Mouse (Mus musculus) 3T3-L1 (cell line): ENCODE measurements at regions not wholly inside any gene's neighbourhood (a gene's known extent, or its start where the extent isn't known, plus 50 kb on each side); places are given as distances from the start of the nearest gene placed in this dataset.

Experiments used
- DNase-seq: peaks from one replicate; pipeline ENCODE4 v3.0.0-alpha.2; 2015; ENCODE audit warnings: low read depth, low spot score

DNA sequence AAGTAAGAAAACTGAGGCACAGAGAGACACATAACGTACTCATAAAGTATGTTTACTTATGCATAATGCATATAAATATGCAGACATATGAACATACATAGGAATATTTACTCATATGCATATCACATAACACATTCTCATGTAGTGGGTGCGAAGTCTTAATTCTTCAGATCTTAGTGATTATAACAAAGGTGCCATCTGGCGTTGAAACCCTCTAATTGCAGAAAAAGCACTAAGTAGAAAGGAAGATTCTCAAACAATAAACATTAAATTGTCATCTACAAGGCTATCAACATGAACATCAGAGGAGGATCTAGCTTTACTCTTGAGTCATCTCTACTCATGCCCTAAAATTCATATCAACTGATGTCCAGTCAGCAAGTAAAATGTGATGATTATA, 314.2 kb upstream of the 2610301B20Rik start:
- no peak for DNase-seq

DNA sequence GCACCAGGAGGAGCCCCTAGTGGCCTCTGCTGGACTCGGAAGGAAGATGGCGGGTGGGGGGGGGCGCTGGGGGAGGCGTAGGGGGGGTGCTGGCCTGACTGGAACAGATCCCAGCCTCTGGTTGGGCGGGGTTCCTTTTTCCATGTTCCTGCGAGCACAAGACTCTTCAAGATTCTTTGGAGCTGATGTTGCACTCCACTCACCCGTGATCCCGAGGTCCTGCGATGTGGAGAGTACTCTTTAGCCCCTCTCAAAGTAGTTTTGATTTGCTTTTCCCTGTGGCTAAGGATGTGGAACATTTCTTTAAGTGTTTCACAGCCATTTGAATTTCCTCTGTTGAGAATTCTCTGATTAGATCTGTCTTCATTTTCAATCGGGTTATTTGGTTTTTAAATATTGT, 269.8 kb upstream of the 2610301B20Rik start:
- no peak for DNase-seq

DNA sequence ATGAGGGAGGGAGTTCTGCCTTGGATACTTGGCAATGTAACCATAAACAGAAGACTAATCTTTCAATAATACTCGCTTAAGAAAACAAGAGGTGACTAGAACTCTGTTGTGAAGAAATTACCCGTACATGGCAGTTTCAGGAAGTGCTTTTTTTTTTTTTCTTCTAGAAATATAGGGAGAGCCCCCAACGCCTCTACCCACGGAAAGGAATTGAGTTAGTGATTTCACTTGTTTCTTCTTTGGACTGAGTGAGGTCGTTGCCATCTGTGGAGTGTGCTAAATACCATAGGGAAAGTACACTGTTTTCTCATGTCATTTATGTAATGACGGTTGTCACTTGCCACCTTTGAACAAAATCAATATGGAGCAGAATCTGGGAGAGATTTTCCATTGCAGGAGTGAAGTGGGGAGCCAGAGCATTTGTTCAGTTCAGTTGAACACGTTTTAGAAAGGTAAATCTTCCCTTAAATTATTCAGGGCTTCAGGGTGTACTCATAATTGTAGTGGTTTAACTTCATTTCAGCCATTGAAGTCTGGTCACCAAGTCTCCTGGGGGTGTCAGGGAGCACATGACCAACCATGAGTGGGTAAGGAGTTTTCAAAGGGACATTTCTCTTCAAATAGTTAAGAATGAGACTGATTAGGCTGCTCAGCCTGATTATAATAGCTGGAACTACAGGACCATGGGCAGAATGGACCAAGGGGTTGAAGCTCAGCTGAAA, 266.3 kb upstream of the 2610301B20Rik start:
- DNase-seq = no peak

DNA sequence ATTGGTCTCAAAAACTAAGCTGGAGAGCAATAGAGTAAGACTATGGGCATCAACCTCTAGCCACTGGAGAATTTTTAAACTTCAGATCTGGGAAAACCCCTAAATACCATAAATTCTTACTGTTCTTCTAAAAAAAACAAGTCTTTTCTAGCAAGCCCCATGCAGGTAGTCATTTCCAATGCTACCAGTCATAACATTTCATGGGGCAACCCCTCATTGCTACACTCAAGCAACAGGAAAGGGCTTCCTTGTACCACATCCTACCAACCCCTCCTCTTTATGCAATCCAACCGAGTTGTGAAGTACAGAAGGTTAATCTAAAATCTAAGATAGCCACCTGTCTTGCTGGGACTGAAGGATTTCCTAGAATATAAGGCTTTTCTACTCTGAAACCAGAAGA, 263.5 kb upstream of the 2610301B20Rik start:
- DNase-seq = no peak
